ENCODE assay signal across 8 mouse cellular contexts in genomic region chr14:14019155-14019894, GRCm38 (mm10). TPM values are rescaled to one million over a fixed set of nuclear protein-coding genes. Genes with fewer than 3 reads are reported as not detected.
A peak's percentile ranks its signal among the peaks of the same experiment; 100 is the strongest.
DNase-seq lines count a peak whose midpoint lies in the region; ATAC-seq and TF ChIP-seq lines count a peak whose summit lies in the region.

No protein-coding gene starts in this region.

- no peaks in the 10 kb centered on the region for H3K27me3 ChIP-seq in embryonic facial prominence, embryonic 11.5 days (ENCODE audit: control insufficient read depth, insufficient read depth, low read length)
- no peaks in the 10 kb centered on the region for H3K27me3 ChIP-seq in embryonic facial prominence, embryonic 10.5 days (replicated peaks; ENCODE audit: low read depth, poor library complexity, severe bottlenecking)
- H3K27me3 ChIP-seq in liver, embryonic 14.5 days (ENCODE audit: control insufficient read depth, insufficient read depth, low read length) = no peaks in the 10 kb centered on the region

- no peak for ATAC-seq in embryonic facial prominence, embryonic 11.5 days (replicated peaks; ENCODE audit: insufficient number of reproducible peaks, low FRiP score, low TSS enrichment, low read depth)
- ATAC-seq in liver, embryonic 14.5 days (ENCODE audit: insufficient read depth) = no peak

- H3K27ac ChIP-seq in embryonic facial prominence, embryonic 11.5 days (replicated peaks; ENCODE audit: low read depth, low read length) = no peak overlapping the region
- H3K27ac ChIP-seq in embryonic facial prominence, embryonic 10.5 days (replicated peaks) = no peak overlapping the region
- H3K27ac ChIP-seq in liver, embryonic 14.5 days = no peak overlapping the region

- WGBS in embryonic facial prominence, embryonic 11.5 days = 82% methylated on average over 6 of the region's 6 CpGs
- 76% methylated on average over 6 of the region's 6 CpGs for WGBS in embryonic facial prominence, embryonic 10.5 days
- 73% methylated on average over 6 of the region's 6 CpGs for WGBS in liver, embryonic 14.5 days (ENCODE audit: insufficient replicate concordance)

- no peak for TF ChIP-seq EP300 in liver, embryonic 14.5 days (IDR thresholded peaks at IDR 0.05; ENCODE audit: low read depth)

- H3K9me3 ChIP-seq in embryonic facial prominence, embryonic 11.5 days (replicated peaks; ENCODE audit: control insufficient read depth, low read length) = no peaks in the 10 kb centered on the region
- H3K9me3 ChIP-seq in embryonic facial prominence, embryonic 10.5 days = no peaks in the 10 kb centered on the region
- H3K9me3 ChIP-seq in liver, embryonic 14.5 days (ENCODE audit: control insufficient read depth, low read length) = no peaks in the 10 kb centered on the region

- H3K9ac ChIP-seq in embryonic facial prominence, embryonic 11.5 days (replicated peaks; ENCODE audit: low read length) = no peak overlapping the region
- no peak overlapping the region for H3K9ac ChIP-seq in liver, embryonic 14.5 days (replicated peaks)

- H3K4me2 ChIP-seq in embryonic facial prominence, embryonic 11.5 days (ENCODE audit: low read depth, low read length) = no peak overlapping the region
- H3K4me2 ChIP-seq in liver, embryonic 14.5 days (ENCODE audit: low read depth) = no peak overlapping the region

- no peaks in the 10 kb centered on the region for H3K4me1 ChIP-seq in embryonic facial prominence, embryonic 11.5 days (ENCODE audit: control insufficient read depth, insufficient read depth, low read length)
- no peaks in the 10 kb centered on the region for H3K4me1 ChIP-seq in embryonic facial prominence, embryonic 10.5 days
- no peaks in the 10 kb centered on the region for H3K4me1 ChIP-seq in liver, embryonic 14.5 days (replicated peaks; ENCODE audit: control insufficient read depth in 2 of 2, insufficient read depth in 2 of 2, low read length in 1 of 2)

- H3K4me3 ChIP-seq in embryonic facial prominence, embryonic 11.5 days (ENCODE audit: low read depth, low read length) = no peak overlapping the region
- H3K4me3 ChIP-seq in embryonic facial prominence, embryonic 10.5 days = no peak overlapping the region
- H3K4me3 ChIP-seq in liver, embryonic 14.5 days (ENCODE audit: insufficient read depth in 1 of 2, low read depth in 2 of 2, low read length in 2 of 2) = no peak overlapping the region

- DNase-seq in embryonic facial prominence, embryonic 11.5 days (ENCODE audit: low spot score) = peak; percentile 26
- DNase-seq in embryonic facial prominence, embryonic 10.5 days (ENCODE audit: low spot score) = no peak
- DNase-seq in urinary bladder, postnatal 14 days (ENCODE audit: low spot score) = peak; percentile 13
- DNase-seq in urinary bladder, postnatal 10 days (ENCODE audit: low spot score) = no peak
- no peak for DNase-seq in liver, embryonic 14.5 days (ENCODE audit: low read depth in 3 of 3, low spot score in 3 of 3)
- peak; percentile 71 for DNase-seq in thymus, postnatal 14 days
- no peak for DNase-seq in testis, postnatal 10 days (ENCODE audit: low spot score)
- no peak for DNase-seq in ovary, postnatal 36 days (ENCODE audit: low spot score)

- H3K36me3 ChIP-seq in embryonic facial prominence, embryonic 11.5 days (replicated peaks; ENCODE audit: control insufficient read depth, insufficient read depth, low read depth, low read length) = no peaks in the 10 kb centered on the region
- H3K36me3 ChIP-seq in embryonic facial prominence, embryonic 10.5 days (replicated peaks) = peaks cover 16% of the 10 kb centered on the region
- H3K36me3 ChIP-seq in liver, embryonic 14.5 days (replicated peaks; ENCODE audit: control insufficient read depth, insufficient read depth, low read depth) = no peaks in the 10 kb centered on the region

- TF ChIP-seq CTCF in liver, embryonic 14.5 days (IDR thresholded peaks at IDR 0.05; ENCODE audit: low read depth) = peak; percentile 60

RNA-seq across cellular contexts. Expression of gene Thoc7, which starts 57.7 kb away (rescaled TPM):
- 251 and 287 TPM in 2 replicates for polyA plus RNA-seq in embryonic facial prominence, embryonic 11.5 days (2014; fragmentation: Nextera tagmentation; extraction: Ambion mirVana)
- polyA plus RNA-seq in embryonic facial prominence, embryonic 10.5 days (2016; fragmentation: Nextera tagmentation; extraction: Ambion mirVana) = 231 and 236 TPM in 2 replicates
- polyA plus RNA-seq in liver, embryonic 14.5 days (2012; rRNA removed) = 23.3 and 45.1 TPM in 2 replicates
- 93.6 and 98.9 TPM in 2 replicates for polyA plus RNA-seq in liver, embryonic 14.5 days (2014; fragmentation: Nextera tagmentation; extraction: Ambion mirVana)

RNA-seq across cellular contexts. Expression of gene Atxn7, which starts 58.1 kb away (rescaled TPM):
- 3.4 and 3.7 TPM in 2 replicates for polyA plus RNA-seq in embryonic facial prominence, embryonic 11.5 days (2014; fragmentation: Nextera tagmentation; extraction: Ambion mirVana)
- 2.9 and 3.5 TPM in 2 replicates for polyA plus RNA-seq in embryonic facial prominence, embryonic 10.5 days (2016; fragmentation: Nextera tagmentation; extraction: Ambion mirVana)
- 3.0 and 3.2 TPM in 2 replicates for polyA plus RNA-seq in liver, embryonic 14.5 days (2012; rRNA removed)
- 1.1 and 1.5 TPM in 2 replicates for polyA plus RNA-seq in liver, embryonic 14.5 days (2014; fragmentation: Nextera tagmentation; extraction: Ambion mirVana)

Comparison
In these comparisons a context has a peak if more than half of its experiments do, and no peak if none do; other contexts are left out.
1. DNase-seq: peak in embryonic facial prominence, embryonic 11.5 days (single experiment), urinary bladder, postnatal 14 days (single experiment) and thymus, postnatal 14 days (single experiment); none in embryonic facial prominence, embryonic 10.5 days (single experiment), urinary bladder, postnatal 10 days (single experiment), liver, embryonic 14.5 days (0 of 3), testis, postnatal 10 days (single experiment) and ovary, postnatal 36 days (single experiment).